Mouse (Mus musculus): Measurements from ENCODE around the gene Tbx1. TPM values are rescaled to one million over a fixed set of nuclear protein-coding genes. Genes with fewer than 3 reads are reported as not detected.
A peak's percentile ranks its signal among the peaks of the same experiment; 100 is the strongest.

The Tbx1 gene
- total and polyA plus RNA-seq, 2 experiments from 2014 or later, result 0.81 to 1.3 TPM

DNA sequence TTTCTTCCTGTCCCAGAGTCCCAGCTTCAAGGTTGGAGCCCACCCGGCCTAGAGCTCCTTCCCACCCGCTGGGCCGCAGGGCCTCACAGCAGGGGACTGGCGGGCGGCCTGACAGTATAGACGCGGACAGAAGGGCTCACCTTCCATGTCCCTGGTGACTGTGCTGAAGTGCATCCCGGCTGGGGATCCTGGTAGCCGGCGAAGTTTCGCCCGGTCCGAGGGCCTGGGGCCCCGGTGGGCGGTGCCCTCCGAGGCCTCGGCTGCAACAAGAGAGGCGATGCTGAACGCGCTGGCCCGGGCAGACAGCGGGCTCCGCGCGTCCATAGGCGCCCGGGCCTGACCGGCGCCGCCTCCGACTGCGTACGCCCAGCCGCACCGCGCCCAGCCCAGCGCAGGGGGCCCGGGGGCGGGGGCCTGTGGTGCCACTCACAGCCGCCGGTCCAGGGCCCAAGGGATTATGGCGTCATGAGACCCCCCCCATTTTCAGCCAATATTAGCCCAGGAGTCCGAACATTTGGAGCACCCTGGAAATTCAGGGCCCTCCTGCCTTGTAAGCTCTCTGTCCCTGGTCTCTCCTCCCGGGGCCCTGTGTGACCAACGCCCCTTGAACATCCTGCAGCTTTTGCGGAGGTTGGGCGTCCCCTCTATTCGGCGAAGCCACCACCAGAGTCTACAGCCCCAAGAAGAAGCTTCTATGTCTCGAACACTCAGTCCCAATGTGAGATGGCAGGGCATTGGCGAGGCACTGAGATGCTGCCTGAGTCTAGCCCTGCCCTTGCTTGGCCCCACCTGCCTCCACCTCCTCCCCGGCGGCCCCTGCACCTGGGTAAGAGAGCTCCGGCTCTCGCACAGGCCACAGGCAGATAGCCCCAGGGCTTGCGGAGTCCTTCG, 2.4 kb downstream of the Tbx1 start:
- Histone ChIP-seq H3K9ac (replicated peaks; ENCODE audit: low read length, poor library complexity, severe bottlenecking) (no peak overlapping the region), H3K27me3 (ENCODE audit: insufficient read depth, low read length) (peaks cover 74% of the 10 kb centered on the region), H3K4me1 (ENCODE audit: insufficient read depth, low read length) (peaks cover 11% of the 10 kb centered on the region; the same call in 1 of the 2 replicates), H3K9me3 (ENCODE audit: low read length) (no peaks in the 10 kb centered on the region), H3K4me3 (ENCODE audit: low read depth, low read length) (no peak overlapping the region), H3K36me3 (ENCODE audit: insufficient read depth, low read length) (no peaks in the 10 kb centered on the region), H3K27ac (ENCODE audit: low read depth, low read length) (no peak overlapping the region), H3K4me2 (ENCODE audit: low read depth, low read length, poor library complexity, severe bottlenecking) (no peak overlapping the region)
- ATAC-seq (ENCODE audit: low FRiP score) (no peak), DNase-seq (ENCODE audit: low spot score) (no peak)
- TF ChIP-seq CTCF (IDR thresholded peaks at IDR 0.05), result no peak
- under 1% methylated on average over 57 of the region's 57 CpGs for WGBS

DNA sequence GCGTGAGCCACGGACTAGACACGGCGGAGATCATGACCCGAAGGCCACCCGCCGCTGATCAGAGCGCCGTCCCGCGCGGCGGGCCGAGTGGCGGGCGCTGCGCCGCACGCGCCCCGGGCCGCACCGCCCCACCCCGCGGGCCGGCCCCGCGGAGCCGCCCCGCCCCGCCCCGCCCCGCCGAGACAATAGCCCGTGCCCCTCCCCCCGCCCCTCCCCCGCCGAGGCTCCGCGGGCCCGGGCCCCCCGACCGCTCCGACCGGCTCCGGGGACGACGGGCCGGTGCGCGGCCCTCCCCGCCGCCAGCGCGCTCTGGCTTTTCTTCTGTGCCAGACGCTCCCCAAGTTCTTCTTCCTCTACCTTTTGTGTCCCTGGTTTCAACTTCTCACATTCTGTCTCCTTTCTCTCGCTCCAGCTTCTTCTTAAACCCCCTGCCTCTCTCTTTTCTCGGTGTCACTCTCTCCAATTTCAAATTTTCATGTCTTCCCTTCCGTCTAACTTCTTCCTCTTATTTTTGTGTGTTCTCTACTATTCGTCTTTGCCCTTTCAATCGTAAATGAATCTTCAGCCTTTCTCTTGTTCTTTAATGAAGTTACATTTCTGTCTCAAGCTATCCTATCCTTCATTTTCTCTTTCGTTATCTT, 3.4 kb downstream of the Tbx1 start:
- Histone ChIP-seq H3K4me2 (ENCODE audit: low read depth, low read length, poor library complexity, severe bottlenecking) (peak overlapping the region; percentile 62), H3K4me1 (ENCODE audit: insufficient read depth, low read length) (peaks cover 14% of the 10 kb centered on the region; the same call in 1 of the 2 replicates), H3K4me3 (ENCODE audit: low read depth, low read length) (peak overlapping the region; percentile 32), H3K27me3 (ENCODE audit: insufficient read depth, low read length) (peaks cover 75% of the 10 kb centered on the region), H3K9ac (replicated peaks; ENCODE audit: low read length, poor library complexity, severe bottlenecking) (no peak overlapping the region), H3K9me3 (ENCODE audit: low read length) (no peaks in the 10 kb centered on the region), H3K36me3 (ENCODE audit: insufficient read depth, low read length) (no peaks in the 10 kb centered on the region), H3K27ac (ENCODE audit: low read depth, low read length) (no peak overlapping the region)
- DNase-seq (ENCODE audit: low spot score) (no peak), ATAC-seq (ENCODE audit: low FRiP score) (no peak)
- no peak for TF ChIP-seq CTCF (IDR thresholded peaks at IDR 0.05)
- WGBS, result 2% methylated on average over 17 of the region's 62 CpGs

DNA sequence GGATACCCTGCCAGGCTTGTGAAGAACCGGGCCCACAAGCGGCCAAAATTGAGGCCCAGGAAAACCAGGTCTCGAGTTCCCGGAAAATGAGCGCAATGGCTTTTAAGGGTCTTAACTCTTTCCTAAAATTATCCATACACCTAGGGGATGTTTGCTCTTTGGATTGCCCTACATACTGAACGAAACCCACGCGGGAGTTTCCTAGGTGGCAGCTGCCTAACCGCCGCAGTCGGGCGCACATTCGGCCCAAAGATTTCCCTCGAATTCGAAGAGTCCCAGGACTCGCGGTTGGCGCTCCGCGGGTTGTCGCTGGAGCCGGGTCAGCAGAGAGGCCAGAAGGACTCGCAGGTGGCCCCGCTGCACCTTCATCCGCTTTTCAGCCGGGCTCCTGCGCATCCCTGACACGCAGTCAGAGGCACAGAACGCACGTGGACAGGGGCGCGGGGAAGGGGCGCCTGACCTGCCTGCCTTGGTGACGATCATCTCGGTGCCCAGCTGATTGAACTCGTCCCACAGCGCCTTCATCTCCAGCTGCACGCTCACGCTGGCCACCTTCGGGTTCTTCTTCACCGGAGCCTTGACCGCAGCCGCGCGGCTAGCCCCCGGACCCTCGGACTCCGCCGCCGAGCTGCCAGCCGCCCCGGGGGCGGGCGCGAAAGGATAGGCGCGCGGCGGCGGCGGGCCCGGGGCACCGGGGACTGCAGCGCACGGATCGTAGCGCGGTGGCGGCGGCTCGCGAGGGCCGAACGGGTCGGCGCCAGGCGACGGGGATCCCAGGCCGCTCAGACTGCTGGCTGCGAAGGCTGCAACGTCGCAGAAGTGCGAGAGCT, 4.2 kb downstream of the Tbx1 start:
- peaks cover 76% of the 10 kb centered on the region for H3K27me3 ChIP-seq (ENCODE audit: insufficient read depth, low read length)
- DNase-seq (ENCODE audit: low spot score) (no peak), ATAC-seq (ENCODE audit: low FRiP score) (no peak)
- no peaks in the 10 kb centered on the region for H3K9me3 ChIP-seq (ENCODE audit: low read length)
- H3K4me2 ChIP-seq (ENCODE audit: low read depth, low read length, poor library complexity, severe bottlenecking), result peak overlapping the region; percentile 62
- WGBS, result 3% methylated on average over 78 of the region's 83 CpGs
- no peak for TF ChIP-seq CTCF (IDR thresholded peaks at IDR 0.05)
- 0 out of 2 replicates have a peak overlapping the region, but pooled peaks have one; percentile 0 for H3K9ac ChIP-seq (replicated peaks; ENCODE audit: low read length, poor library complexity, severe bottlenecking)
- H3K4me3 ChIP-seq (ENCODE audit: low read depth, low read length), result peak overlapping the region; percentile 32
- H3K27ac ChIP-seq (ENCODE audit: low read depth, low read length), result no peak overlapping the region
- H3K4me1 ChIP-seq (ENCODE audit: insufficient read depth, low read length), result peaks cover 17% of the 10 kb centered on the region; the same call in 1 of the 2 replicates
- H3K36me3 ChIP-seq (ENCODE audit: insufficient read depth, low read length), result no peaks in the 10 kb centered on the region

DNA sequence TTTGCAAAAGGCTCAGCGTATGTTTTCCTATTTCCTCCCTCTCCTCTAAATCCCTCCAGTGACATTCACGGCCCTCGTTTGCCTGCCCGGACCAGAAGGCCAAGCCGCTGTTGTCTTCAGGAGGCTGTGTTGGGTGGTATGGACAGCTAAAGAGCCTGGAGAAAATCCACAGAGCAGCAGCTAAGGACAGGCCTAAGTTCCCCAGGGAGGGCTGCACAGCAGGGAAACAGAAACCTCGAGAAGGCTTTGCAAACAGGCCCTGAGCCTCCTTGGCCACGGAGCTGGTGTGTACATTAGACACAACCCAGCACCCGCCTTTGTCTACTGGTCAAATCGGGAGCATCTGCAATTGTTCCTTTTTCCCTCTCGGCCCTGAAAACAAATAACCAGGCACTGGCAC, 4.8 kb downstream of the Tbx1 start:
- peaks cover 16% of the 10 kb centered on the region; the same call in 1 of the 2 replicates for H3K4me1 ChIP-seq (ENCODE audit: insufficient read depth, low read length)
- no peak overlapping the region for H3K4me2 ChIP-seq (ENCODE audit: low read depth, low read length, poor library complexity, severe bottlenecking)
- no peaks in the 10 kb centered on the region for H3K9me3 ChIP-seq (ENCODE audit: low read length)
- H3K36me3 ChIP-seq (ENCODE audit: insufficient read depth, low read length), result no peaks in the 10 kb centered on the region
- peaks cover 76% of the 10 kb centered on the region for H3K27me3 ChIP-seq (ENCODE audit: insufficient read depth, low read length)
- no peak for DNase-seq (ENCODE audit: low spot score)
- no peak overlapping the region for H3K9ac ChIP-seq (replicated peaks; ENCODE audit: low read length, poor library complexity, severe bottlenecking)
- ATAC-seq (ENCODE audit: low FRiP score), result no peak
- TF ChIP-seq CTCF (IDR thresholded peaks at IDR 0.05), result no peak
- 0 out of 2 replicates have a peak overlapping the region, but pooled peaks have one; percentile 32 for H3K4me3 ChIP-seq (ENCODE audit: low read depth, low read length)
- H3K27ac ChIP-seq (ENCODE audit: low read depth, low read length), result no peak overlapping the region
- WGBS, result 14% methylated on average over 10 of the region's 10 CpGs

DNA sequence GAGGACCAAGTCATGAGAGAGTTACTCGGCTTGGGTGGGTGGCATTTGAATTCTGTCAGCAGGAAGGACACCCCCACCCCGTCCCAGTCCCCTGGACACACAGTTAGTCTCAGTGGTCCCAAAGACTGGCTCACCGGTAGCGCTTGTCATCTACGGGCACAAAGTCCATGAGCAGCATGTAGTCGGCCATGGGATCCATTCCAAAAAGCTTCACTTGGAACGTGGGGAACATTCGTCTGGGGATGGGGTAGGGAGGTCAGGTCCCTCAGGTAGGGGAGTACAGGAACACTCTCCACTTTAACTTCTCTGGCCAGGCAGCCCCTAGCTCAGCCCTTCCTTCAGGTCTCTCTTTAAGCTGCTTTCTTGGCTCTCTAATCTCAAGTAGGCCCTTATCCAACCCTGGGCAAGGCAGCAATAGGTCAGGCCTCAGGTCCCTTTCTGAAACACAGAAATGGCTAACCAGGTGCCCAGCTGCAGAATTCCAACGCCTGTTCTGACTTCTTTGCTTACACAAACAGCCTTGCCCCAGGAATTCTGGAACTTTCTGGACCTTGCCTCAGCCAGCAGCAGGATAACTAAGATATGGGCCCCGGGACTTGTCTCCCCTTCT, 5.5 kb downstream of the Tbx1 start:
- no peak overlapping the region for H3K9ac ChIP-seq (replicated peaks; ENCODE audit: low read length, poor library complexity, severe bottlenecking)
- ATAC-seq (ENCODE audit: low FRiP score) (no peak), DNase-seq (ENCODE audit: low spot score) (no peak)
- H3K27ac ChIP-seq (ENCODE audit: low read depth, low read length), result no peak overlapping the region
- H3K27me3 ChIP-seq (ENCODE audit: insufficient read depth, low read length), result peaks cover 77% of the 10 kb centered on the region
- H3K4me1 ChIP-seq (ENCODE audit: insufficient read depth, low read length), result peaks cover 12% of the 10 kb centered on the region; the same call in 1 of the 2 replicates
- no peak overlapping the region for H3K4me3 ChIP-seq (ENCODE audit: low read depth, low read length)
- no peak overlapping the region for H3K4me2 ChIP-seq (ENCODE audit: low read depth, low read length, poor library complexity, severe bottlenecking)
- 20% methylated on average over 10 of the region's 10 CpGs for WGBS
- H3K9me3 ChIP-seq (ENCODE audit: low read length), result no peaks in the 10 kb centered on the region
- TF ChIP-seq CTCF (IDR thresholded peaks at IDR 0.05), result no peak
- H3K36me3 ChIP-seq (ENCODE audit: insufficient read depth, low read length), result no peaks in the 10 kb centered on the region
